Mouse (Mus musculus): ENCODE measurements around the gene Fam20b. TPM values are rescaled to one million over a fixed set of nuclear protein-coding genes. Genes with fewer than 3 reads are reported as not detected.

Fam20b gene
- polyA plus RNA-seq, 1 experiment, result 27.7 TPM

DNA sequence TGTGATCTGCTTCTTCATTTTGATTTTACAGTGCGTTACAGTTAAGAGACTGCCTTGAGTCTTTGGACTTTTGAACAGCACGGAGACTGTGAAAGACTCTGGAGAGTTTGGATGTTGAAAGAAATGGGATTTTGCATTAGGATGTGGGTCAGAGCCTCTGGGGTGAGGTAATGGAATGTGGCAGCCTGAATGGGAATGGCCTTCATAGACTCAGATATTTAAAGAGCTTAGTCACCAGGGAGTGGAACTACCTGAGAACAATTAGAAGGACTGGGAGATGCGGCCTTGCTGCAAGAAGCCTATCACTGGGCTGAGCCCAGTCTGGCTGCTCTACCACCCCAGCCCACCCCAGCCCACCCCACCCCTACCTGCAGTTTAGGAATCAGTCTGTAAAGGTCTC is 41.7 kb downstream of the Fam20b start:
- H3K27me3 ChIP-seq (ENCODE audit: control insufficient read depth, insufficient read depth, low read length), result no peaks in the 10 kb centered on the region
- TF ChIP-seq POLR2A (IDR thresholded peaks at IDR 0.05; ENCODE audit: control insufficient read depth, low read depth, low read length), result no peak
- TF ChIP-seq CTCF (IDR thresholded peaks at IDR 0.05; ENCODE audit: control insufficient read depth, insufficient read depth, insufficient replicate concordance, low read depth, low read length), result no peak
- no peaks in the 10 kb centered on the region for H3K36me3 ChIP-seq (ENCODE audit: control insufficient read depth, insufficient read depth, low read length)
- H3K4me3 ChIP-seq (ENCODE audit: control insufficient read depth, low read depth, low read length), result no peak overlapping the region
- H3K27ac ChIP-seq (ENCODE audit: control insufficient read depth, insufficient read depth, low read depth, low read length), result no peak overlapping the region
- H3K4me1 ChIP-seq (ENCODE audit: control insufficient read depth, insufficient read depth, low read length), result peaks cover 7% of the 10 kb centered on the region; the same call in 1 of the 2 replicates

- H3K27ac ChIP-seq (ENCODE audit: control insufficient read depth, insufficient read depth, low read depth, low read length), result no peak overlapping the region
- no peak overlapping the region for H3K4me3 ChIP-seq (ENCODE audit: control insufficient read depth, low read depth, low read length)
- H3K27me3 ChIP-seq (ENCODE audit: control insufficient read depth, insufficient read depth, low read length), result no peaks in the 10 kb centered on the region
- peaks cover 7% of the 10 kb centered on the region; the same call in 1 of the 2 replicates for H3K4me1 ChIP-seq (ENCODE audit: control insufficient read depth, insufficient read depth, low read length)
- H3K36me3 ChIP-seq (ENCODE audit: control insufficient read depth, insufficient read depth, low read length), result no peaks in the 10 kb centered on the region
- TF ChIP-seq POLR2A (IDR thresholded peaks at IDR 0.05; ENCODE audit: control insufficient read depth, low read depth, low read length), result no peak
- no peak for TF ChIP-seq CTCF (IDR thresholded peaks at IDR 0.05; ENCODE audit: control insufficient read depth, insufficient read depth, insufficient replicate concordance, low read depth, low read length)
These were observed 42.3 kb downstream of the Fam20b start for GRCm38 (mm10) chr1:156676596-156676995.

DNA sequence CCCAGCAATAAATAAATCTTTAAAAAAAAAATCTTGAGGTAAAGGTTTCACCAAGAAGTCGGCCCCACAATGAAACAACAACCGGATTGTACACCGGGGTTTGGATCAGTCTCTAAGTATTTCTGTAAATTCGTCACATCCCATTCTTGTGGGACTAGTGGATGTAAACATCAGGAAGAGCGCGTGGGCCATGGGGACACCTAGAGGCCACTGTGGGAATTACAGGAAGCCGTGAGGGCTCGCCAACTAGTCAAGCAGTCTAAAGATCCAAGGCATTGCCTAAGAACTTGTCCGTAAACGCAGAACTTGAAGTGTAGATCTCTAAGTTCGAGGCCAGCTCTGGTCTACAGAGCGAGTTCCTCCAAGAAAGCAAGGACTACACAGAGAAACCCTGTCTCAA is 42.7 kb downstream of the Fam20b start:
- H3K27me3 ChIP-seq (ENCODE audit: control insufficient read depth, insufficient read depth, low read length), result no peaks in the 10 kb centered on the region
- peaks cover 7% of the 10 kb centered on the region; the same call in 1 of the 2 replicates for H3K4me1 ChIP-seq (ENCODE audit: control insufficient read depth, insufficient read depth, low read length)
- no peak overlapping the region for H3K4me3 ChIP-seq (ENCODE audit: control insufficient read depth, low read depth, low read length)
- no peak overlapping the region for H3K27ac ChIP-seq (ENCODE audit: control insufficient read depth, insufficient read depth, low read depth, low read length)
- H3K36me3 ChIP-seq (ENCODE audit: control insufficient read depth, insufficient read depth, low read length), result no peaks in the 10 kb centered on the region
- no peak for TF ChIP-seq POLR2A (IDR thresholded peaks at IDR 0.05; ENCODE audit: control insufficient read depth, low read depth, low read length)
- TF ChIP-seq CTCF (IDR thresholded peaks at IDR 0.05; ENCODE audit: control insufficient read depth, insufficient read depth, insufficient replicate concordance, low read depth, low read length), result peak; percentile 93

DNA sequence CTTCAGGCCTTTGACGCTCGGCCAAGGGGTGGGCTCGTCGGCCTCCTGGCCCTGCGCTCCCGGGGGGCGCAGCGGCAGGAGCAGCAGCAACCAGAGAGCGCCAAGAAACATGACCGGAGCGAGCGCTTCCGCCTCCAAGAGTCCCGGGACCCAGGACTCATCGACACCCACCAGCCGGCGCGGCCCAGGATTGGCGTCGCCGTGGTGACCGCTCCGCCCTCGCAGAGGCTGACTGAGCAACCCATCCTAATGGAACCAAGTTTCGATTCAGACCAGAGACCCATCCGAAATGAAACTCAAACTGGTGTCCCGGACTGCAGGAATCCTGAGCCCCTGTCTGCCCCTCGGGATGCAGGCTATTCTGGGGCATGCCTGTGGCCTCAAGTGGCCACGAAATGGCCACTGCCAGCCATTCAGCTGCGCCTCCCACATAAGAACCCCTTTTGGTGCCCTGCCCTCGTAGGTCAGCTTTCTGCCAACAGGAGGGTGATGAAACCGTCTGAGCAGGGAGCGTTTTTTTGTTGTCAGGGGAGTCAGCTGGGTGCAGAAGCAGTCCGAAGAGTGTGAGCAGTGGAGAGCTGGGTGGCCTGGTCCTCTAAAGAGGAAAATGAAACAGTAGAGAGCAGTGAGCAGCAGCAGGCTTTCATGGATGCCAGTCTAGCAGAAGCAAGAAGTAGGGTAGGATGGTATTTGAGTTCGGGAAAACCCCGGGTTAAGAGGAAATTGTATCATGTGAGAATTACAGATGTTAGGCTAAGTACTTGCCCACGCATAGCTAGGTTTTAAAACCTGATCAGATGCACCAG is 44.5 kb downstream of the Fam20b start, which contains the start of gene Tor3a:
Gene Tor3a, minus strand, starts transcription at position 162 of the 806 bp plus-strand sequence.
- Histone ChIP-seq H3K27me3 (ENCODE audit: control insufficient read depth, insufficient read depth, low read length) (no peaks in the 10 kb centered on the region), H3K27ac (ENCODE audit: control insufficient read depth, insufficient read depth, low read depth, low read length) (0 out of 2 replicates have a peak within 1 kb of the TSS, but pooled peaks have one; percentile 2), H3K4me1 (ENCODE audit: control insufficient read depth, insufficient read depth, low read length) (peaks cover 7% of the 10 kb centered on the region; the same call in 1 of the 2 replicates), H3K36me3 (ENCODE audit: control insufficient read depth, insufficient read depth, low read length) (no peaks in the 10 kb centered on the region), H3K4me3 (ENCODE audit: control insufficient read depth, low read depth, low read length) (peak within 1 kb of the TSS; percentile 78)
- TF ChIP-seq POLR2A (IDR thresholded peaks at IDR 0.05; ENCODE audit: control insufficient read depth, low read depth, low read length) (no peak), CTCF (IDR thresholded peaks at IDR 0.05; ENCODE audit: control insufficient read depth, insufficient read depth, insufficient replicate concordance, low read depth, low read length) (no peak)

- H3K36me3 ChIP-seq (ENCODE audit: control insufficient read depth, insufficient read depth, low read length), result no peaks in the 10 kb centered on the region
- peak overlapping the region; percentile 78 for H3K4me3 ChIP-seq (ENCODE audit: control insufficient read depth, low read depth, low read length)
- H3K27me3 ChIP-seq (ENCODE audit: control insufficient read depth, insufficient read depth, low read length), result no peaks in the 10 kb centered on the region
- no peak overlapping the region for H3K27ac ChIP-seq (ENCODE audit: control insufficient read depth, insufficient read depth, low read depth, low read length)
- H3K4me1 ChIP-seq (ENCODE audit: control insufficient read depth, insufficient read depth, low read length), result peaks cover 7% of the 10 kb centered on the region; the same call in 1 of the 2 replicates
- no peak for TF ChIP-seq CTCF (IDR thresholded peaks at IDR 0.05; ENCODE audit: control insufficient read depth, insufficient read depth, insufficient replicate concordance, low read depth, low read length)
These were observed 45.3 kb downstream of the Fam20b start for GRCm38 (mm10) chr1:156673476-156674194.

DNA sequence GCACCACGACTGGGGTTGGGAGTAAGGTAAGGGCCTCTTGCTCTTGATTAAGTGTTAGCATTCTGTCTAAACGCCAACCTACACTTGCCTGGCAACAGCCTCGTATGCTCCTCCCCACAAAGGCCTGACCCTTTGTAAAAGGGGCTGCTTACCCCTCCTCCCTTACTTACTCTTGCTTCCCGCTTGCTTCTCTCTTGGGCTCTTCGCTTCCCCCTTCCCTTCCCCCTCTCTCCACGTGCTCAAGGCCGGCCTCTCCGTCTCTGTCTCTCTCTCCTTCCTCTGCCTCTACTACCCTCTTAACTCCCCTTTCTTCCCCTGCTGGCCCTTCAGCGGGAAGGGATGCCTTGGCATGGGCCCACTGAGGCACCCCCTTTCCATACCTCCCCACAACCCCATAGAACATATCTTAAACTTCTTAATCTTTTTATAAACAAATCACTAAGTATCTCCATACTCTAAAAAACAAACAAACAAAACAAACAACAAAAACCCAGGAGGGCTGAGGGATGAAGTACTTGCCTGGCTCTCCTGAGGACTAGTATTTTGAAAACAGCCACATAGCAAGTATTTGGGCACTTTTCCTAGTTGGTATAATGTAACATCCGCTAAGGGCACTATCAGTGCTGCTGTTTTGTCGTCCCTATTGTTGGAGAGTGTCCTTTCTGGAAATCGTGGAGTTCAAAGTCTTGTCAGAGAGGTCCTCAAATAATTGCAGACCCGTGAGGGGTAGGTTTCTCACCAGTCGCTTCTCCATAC is 46.0 kb downstream of the Fam20b start:
- no peak for TF ChIP-seq POLR2A (IDR thresholded peaks at IDR 0.05; ENCODE audit: control insufficient read depth, low read depth, low read length)
- no peak for TF ChIP-seq CTCF (IDR thresholded peaks at IDR 0.05; ENCODE audit: control insufficient read depth, insufficient read depth, insufficient replicate concordance, low read depth, low read length)
- Histone ChIP-seq H3K4me1 (ENCODE audit: control insufficient read depth, insufficient read depth, low read length) (peaks cover 7% of the 10 kb centered on the region; the same call in 1 of the 2 replicates), H3K36me3 (ENCODE audit: control insufficient read depth, insufficient read depth, low read length) (no peaks in the 10 kb centered on the region), H3K27ac (ENCODE audit: control insufficient read depth, insufficient read depth, low read depth, low read length) (no peak overlapping the region), H3K27me3 (ENCODE audit: control insufficient read depth, insufficient read depth, low read length) (no peaks in the 10 kb centered on the region), H3K4me3 (ENCODE audit: control insufficient read depth, low read depth, low read length) (peak overlapping the region; percentile 78)

All from testis, adult 2 months (tissue).